Mouse (Mus musculus): ENCODE data around the gene Cyp4x1. TPM values are rescaled to one million over a fixed set of nuclear protein-coding genes. Genes with fewer than 3 reads are reported as not detected.

Cyp4x1 gene
- polyA plus RNA-seq, 1 experiment from 2014 or later = 0.24 TPM

GRCm38 (mm10) chr4:115111167-115111566 lies 22.9 kb downstream of the Cyp4x1 start:
- 79% methylated on average over 2 of the region's 2 CpGs for WGBS
- Histone ChIP-seq H3K4me3 (no peak overlapping the region), H3K4me1 (no peaks in the 10 kb centered on the region), H3K9me3 (no peaks in the 10 kb centered on the region), H3K27ac (replicated peaks) (no peak overlapping the region), H3K36me3 (replicated peaks) (no peaks in the 10 kb centered on the region), H3K27me3 (replicated peaks; ENCODE audit: low read depth, poor library complexity, severe bottlenecking) (no peaks in the 10 kb centered on the region)
- no peak for DNase-seq (ENCODE audit: low spot score)

GRCm38 (mm10) chr4:115103510-115103909 lies 30.6 kb downstream of the Cyp4x1 start:
- H3K27me3 ChIP-seq (replicated peaks; ENCODE audit: low read depth, poor library complexity, severe bottlenecking) = peaks cover 7% of the 10 kb centered on the region; the same call in 1 of the 2 replicates
- H3K4me3 ChIP-seq = no peak overlapping the region
- H3K36me3 ChIP-seq (replicated peaks) = no peaks in the 10 kb centered on the region
- H3K27ac ChIP-seq (replicated peaks) = no peak overlapping the region
- 71% methylated on average over 4 of the region's 4 CpGs for WGBS
- H3K4me1 ChIP-seq = no peaks in the 10 kb centered on the region
- no peaks in the 10 kb centered on the region for H3K9me3 ChIP-seq
- no peak for DNase-seq (ENCODE audit: low spot score)

GRCm38 (mm10) chr4:115101682-115102081 lies 32.4 kb downstream of the Cyp4x1 start:
- H3K27ac ChIP-seq (replicated peaks) = no peak overlapping the region
- DNase-seq (ENCODE audit: low spot score) = peak; percentile 74
- 45% methylated on average over 6 of the region's 6 CpGs for WGBS

GRCm38 (mm10) chr4:115097146-115097496 lies 37.0 kb downstream of the Cyp4x1 start:
- peak; percentile 60 for DNase-seq (ENCODE audit: low spot score)
- H3K4me3 ChIP-seq = peak overlapping the region; percentile 17; the same call in 1 of the 2 replicates
- under 1% methylated on average over 6 of the region's 6 CpGs for WGBS
- H3K27me3 ChIP-seq (replicated peaks; ENCODE audit: low read depth, poor library complexity, severe bottlenecking) = peaks cover 62% of the 10 kb centered on the region
- peaks cover 19% of the 10 kb centered on the region for H3K4me1 ChIP-seq
- H3K36me3 ChIP-seq (replicated peaks) = no peaks in the 10 kb centered on the region
- H3K27ac ChIP-seq (replicated peaks) = no peak overlapping the region
- H3K9me3 ChIP-seq = no peaks in the 10 kb centered on the region

More at GRCm38 (mm10) chr4:115101682-115102081, 32.4 kb downstream of the Cyp4x1 start:
- Histone ChIP-seq H3K9me3 (no peaks in the 10 kb centered on the region), H3K4me3 (no peak overlapping the region), H3K4me1 (peaks cover 5% of the 10 kb centered on the region), H3K27me3 (replicated peaks; ENCODE audit: low read depth, poor library complexity, severe bottlenecking) (peaks cover 16% of the 10 kb centered on the region), H3K36me3 (replicated peaks) (no peaks in the 10 kb centered on the region)

GRCm38 (mm10) chr4:115096435-115097145 lies 37.5 kb downstream of the Cyp4x1 start:
- WGBS = 13% methylated on average over 11 of the region's 11 CpGs
- Histone ChIP-seq H3K9me3 (no peaks in the 10 kb centered on the region), H3K36me3 (replicated peaks) (no peaks in the 10 kb centered on the region), H3K27me3 (replicated peaks; ENCODE audit: low read depth, poor library complexity, severe bottlenecking) (peaks cover 67% of the 10 kb centered on the region), H3K4me1 (peaks cover 19% of the 10 kb centered on the region), H3K4me3 (peak overlapping the region; percentile 60), H3K27ac (replicated peaks) (no peak overlapping the region)
- no peak for DNase-seq (ENCODE audit: low spot score)

- H3K9me3 ChIP-seq = no peaks in the 10 kb centered on the region
- WGBS = under 1% methylated on average over 31 of the region's 31 CpGs
- peaks cover 20% of the 10 kb centered on the region for H3K4me1 ChIP-seq
- peak; percentile 52 for DNase-seq (ENCODE audit: low spot score)
- no peaks in the 10 kb centered on the region for H3K36me3 ChIP-seq (replicated peaks)
- H3K4me3 ChIP-seq = peak overlapping the region; percentile 60
- H3K27me3 ChIP-seq (replicated peaks; ENCODE audit: low read depth, poor library complexity, severe bottlenecking) = peaks cover 69% of the 10 kb centered on the region
- H3K27ac ChIP-seq (replicated peaks) = peak overlapping the region; percentile 40; the same call in 1 of the 2 replicates
These were observed 38.2 kb downstream of the Cyp4x1 start for GRCm38 (mm10) chr4:115095671-115096434.

GRCm38 (mm10) chr4:115094056-115094455 lies 40.0 kb downstream of the Cyp4x1 start:
- Histone ChIP-seq H3K4me3 (no peak overlapping the region), H3K4me1 (peaks cover 27% of the 10 kb centered on the region), H3K27ac (replicated peaks) (no peak overlapping the region), H3K36me3 (replicated peaks) (no peaks in the 10 kb centered on the region), H3K9me3 (no peaks in the 10 kb centered on the region), H3K27me3 (replicated peaks; ENCODE audit: low read depth, poor library complexity, severe bottlenecking) (peaks cover 77% of the 10 kb centered on the region)
- 81% methylated on average over 2 of the region's 2 CpGs for WGBS
- DNase-seq (ENCODE audit: low spot score) = no peak

- Histone ChIP-seq H3K36me3 (replicated peaks) (no peaks in the 10 kb centered on the region), H3K27me3 (replicated peaks; ENCODE audit: low read depth, poor library complexity, severe bottlenecking) (peaks cover 83% of the 10 kb centered on the region), H3K4me3 (no peak overlapping the region), H3K27ac (replicated peaks) (0 out of 2 replicates have a peak overlapping the region, but pooled peaks have one; percentile 10), H3K9me3 (no peaks in the 10 kb centered on the region), H3K4me1 (peaks cover 27% of the 10 kb centered on the region)
- DNase-seq (ENCODE audit: low spot score) = no peak
- WGBS = 75% methylated on average over 4 of the region's 4 CpGs
These were observed 40.7 kb downstream of the Cyp4x1 start for GRCm38 (mm10) chr4:115093331-115093864.

GRCm38 (mm10) chr4:115091806-115092205 lies 42.3 kb downstream of the Cyp4x1 start:
- Histone ChIP-seq H3K4me1 (peaks cover 23% of the 10 kb centered on the region), H3K36me3 (replicated peaks) (no peaks in the 10 kb centered on the region), H3K9me3 (no peaks in the 10 kb centered on the region), H3K27ac (replicated peaks) (no peak overlapping the region), H3K4me3 (no peak overlapping the region), H3K27me3 (replicated peaks; ENCODE audit: low read depth, poor library complexity, severe bottlenecking) (peaks cover 92% of the 10 kb centered on the region)
- DNase-seq (ENCODE audit: low spot score) = no peak
- WGBS = 77% methylated on average over 3 of the region's 3 CpGs

- H3K4me1 ChIP-seq = peaks cover 11% of the 10 kb centered on the region
- WGBS = 69% methylated on average over 2 of the region's 2 CpGs
- no peak for DNase-seq (ENCODE audit: low spot score)
- no peak overlapping the region for H3K27ac ChIP-seq (replicated peaks)
- H3K27me3 ChIP-seq (replicated peaks; ENCODE audit: low read depth, poor library complexity, severe bottlenecking) = peaks cover 87% of the 10 kb centered on the region
- no peaks in the 10 kb centered on the region for H3K36me3 ChIP-seq (replicated peaks)
- H3K4me3 ChIP-seq = no peak overlapping the region
- H3K9me3 ChIP-seq = no peaks in the 10 kb centered on the region
These were observed 43.5 kb downstream of the Cyp4x1 start for GRCm38 (mm10) chr4:115090592-115090991.

GRCm38 (mm10) chr4:115088611-115089338 lies 45.3 kb downstream of the Cyp4x1 start, which contains the start of gene Pdzk1ip1:
Gene Pdzk1ip1 (plus strand): TSS chr4:115088708.
- WGBS = 20% methylated on average over 11 of the region's 11 CpGs
- DNase-seq (ENCODE audit: low spot score) = no peak
- no peaks in the 10 kb centered on the region for H3K9me3 ChIP-seq
- no peaks in the 10 kb centered on the region for H3K36me3 ChIP-seq (replicated peaks)
- peaks cover 8% of the 10 kb centered on the region for H3K4me1 ChIP-seq
- H3K27ac ChIP-seq (replicated peaks) = no peak within 1 kb of the TSS; the same call in 1 of the 2 replicates
- H3K4me3 ChIP-seq = no peak within 1 kb of the TSS
- peaks cover 69% of the 10 kb centered on the region for H3K27me3 ChIP-seq (replicated peaks; ENCODE audit: low read depth, poor library complexity, severe bottlenecking)

- no peaks in the 10 kb centered on the region for H3K9me3 ChIP-seq
- H3K4me1 ChIP-seq = peaks cover 8% of the 10 kb centered on the region
- H3K27ac ChIP-seq (replicated peaks) = no peak overlapping the region
- H3K4me3 ChIP-seq = no peak overlapping the region
- no peak for DNase-seq (ENCODE audit: low spot score)
- H3K36me3 ChIP-seq (replicated peaks) = no peaks in the 10 kb centered on the region
- peaks cover 58% of the 10 kb centered on the region for H3K27me3 ChIP-seq (replicated peaks; ENCODE audit: low read depth, poor library complexity, severe bottlenecking)
- 58% methylated on average over 3 of the region's 3 CpGs for WGBS
These were observed 47.2 kb downstream of the Cyp4x1 start for GRCm38 (mm10) chr4:115086763-115087415.
